Mouse (Mus musculus) hindbrain, postnatal 0 days (tissue): ENCODE measurements around the gene Abcg2. TPM values are rescaled to one million over a fixed set of nuclear protein-coding genes. Genes with fewer than 3 reads are reported as not detected.
A peak's percentile ranks its signal among the peaks of the same experiment; 100 is the strongest.

Experiments
- ATAC-seq: fragments of 200-750 bp; cut with Nextera tagmentation; 2 replicates; pipeline ENCODE4 v1.8.0; 2017; ENCODE audit warnings: mild to moderate bottlenecking, moderate TSS enrichment, moderate library complexity
- DNase-seq: peaks from one replicate; pipeline ENCODE4 v3.0.0-alpha.2; 2015; ENCODE audit warnings: low spot score
- H3K27ac ChIP-seq: fragments of 300-500 bp; sonication (generic); 2 replicates; pipeline ENCODE4 v1.5.1; 2014; ENCODE audit warnings: mild to moderate bottlenecking
- H3K27me3 ChIP-seq: fragments of 300-500 bp; sonication (generic); 2 replicates; pipeline ENCODE4 v1.6.1; 2014; ENCODE audit warnings: low read length, mixed read lengths; ENCODE audit not compliant: insufficient read depth
- H3K36me3 ChIP-seq: fragments of 300-500 bp; sonication (generic); 2 replicates; pipeline ENCODE4 v1.6.1; 2014; ENCODE audit warnings: low read length, mixed read lengths; ENCODE audit not compliant: insufficient read depth
- H3K4me1 ChIP-seq: fragments of 300-500 bp; sonication (generic); 2 replicates; pipeline ENCODE4 v1.6.1; 2014; ENCODE audit warnings: antibody characterized with exemption, low read length, mixed read lengths; ENCODE audit not compliant: insufficient read depth
- H3K4me2 ChIP-seq: fragments of 300-500 bp; sonication (generic); 2 replicates; pipeline ENCODE4 v1.6.1; 2014; ENCODE audit warnings: low read depth, mild to moderate bottlenecking, low read length, moderate library complexity, mixed read lengths
- H3K4me3 ChIP-seq: fragments of 300-500 bp; sonication (generic); 2 replicates; pipeline ENCODE4 v1.5.1; 2014; ENCODE audit warnings: low read length
- H3K9ac ChIP-seq: fragments of 300-500 bp; sonication (generic); replicated peaks from 2 replicates; pipeline ENCODE4 v1.6.1; 2014; ENCODE audit warnings: mild to moderate bottlenecking, low read length, moderate library complexity, mixed read lengths
- H3K9me3 ChIP-seq: fragments of 300-500 bp; sonication (generic); 2 replicates; pipeline ENCODE4 v1.6.1; 2016; ENCODE audit warnings: low read length, mixed read lengths
- CTCF ChIP-seq: IDR thresholded peaks from 2 replicates; pipeline ENCODE4 v1.5.1; 2016; ENCODE audit warnings: antibody characterized with exemption, control low read depth, low read depth
- WGBS: fragments of 180-500 bp; shearing (Covaris S2); extraction: QIAGEN DNeasy Blood & Tissue Kit; methylation state at CpG from one replicate; pipeline ENCODE4 v1.1.7; 2014; 5-methylcytosine and 5-hydroxymethylcytosine counted together
- polyA plus RNA-seq: library from polyadenylated mRNA; unstranded; fragments of >200 nt; fragmentation: Nextera tagmentation; extraction: Ambion mirVana; gene quantifications from 2 replicates; pipeline ENCODE4 v1.2.1, GENCODE M21; 2015
- total RNA-seq: library from RNA; depleted of rRNA; stranded (reverse); fragments of >200 nt; gene quantifications from 2 replicates; pipeline ENCODE4 v1.2.3, GENCODE M21; 2014

Abcg2 gene
- total and polyA plus RNA-seq, 2 experiments from 2014 or later: 18.3 to 33.1 TPM

- Histone ChIP-seq H3K9ac (no peak overlapping the region), H3K27ac (no peak overlapping the region), H3K4me2 (no peak overlapping the region), H3K27me3 (no peaks in the 10 kb centered on the region), H3K36me3 (no peaks in the 10 kb centered on the region), H3K4me3 (no peak overlapping the region), H3K4me1 (no peaks in the 10 kb centered on the region), H3K9me3 (0 out of 2 replicates have a peak, but pooled peaks cover 6% of the 10 kb centered on the region)
- DNase-seq (no peak), ATAC-seq (peak; percentile 72)
- TF ChIP-seq CTCF: no peak
- WGBS: 65% methylated on average over 4 of the region's 4 CpGs
Measured at GRCm38 (mm10) chr6:58610760-58611654, 26.7 kb downstream of the Abcg2 start.

- H3K27ac ChIP-seq: no peak overlapping the region
- no peaks in the 10 kb centered on the region for H3K36me3 ChIP-seq
- no peak overlapping the region for H3K4me3 ChIP-seq
- no peak for TF ChIP-seq CTCF
- DNase-seq (no peak), ATAC-seq (no peak)
- WGBS: 79% methylated on average over 5 of the region's 5 CpGs
- no peak overlapping the region for H3K9ac ChIP-seq
- H3K9me3 ChIP-seq: no peaks in the 10 kb centered on the region
- no peaks in the 10 kb centered on the region for H3K27me3 ChIP-seq
- no peak overlapping the region for H3K4me2 ChIP-seq
- no peaks in the 10 kb centered on the region for H3K4me1 ChIP-seq
Measured at GRCm38 (mm10) chr6:58624126-58624525, 39.8 kb downstream of the Abcg2 start.

GRCm38 (mm10) chr6:58629238-58629637 is 44.9 kb downstream of the Abcg2 start:
- DNase-seq (no peak), ATAC-seq (no peak)
- no peaks in the 10 kb centered on the region for H3K36me3 ChIP-seq
- no peak overlapping the region for H3K9ac ChIP-seq
- H3K4me1 ChIP-seq: no peaks in the 10 kb centered on the region
- no peaks in the 10 kb centered on the region for H3K27me3 ChIP-seq
- no peak overlapping the region for H3K4me3 ChIP-seq
- H3K9me3 ChIP-seq: no peaks in the 10 kb centered on the region
- TF ChIP-seq CTCF: no peak
- H3K4me2 ChIP-seq: no peak overlapping the region
- 87% methylated on average over 2 of the region's 2 CpGs for WGBS
- H3K27ac ChIP-seq: no peak overlapping the region

GRCm38 (mm10) chr6:58632419-58632818 is 48.1 kb downstream of the Abcg2 start:
- no peaks in the 10 kb centered on the region for H3K36me3 ChIP-seq
- WGBS: 65% methylated on average over 3 of the region's 3 CpGs
- no peaks in the 10 kb centered on the region for H3K4me1 ChIP-seq
- DNase-seq (no peak), ATAC-seq (no peak)
- no peaks in the 10 kb centered on the region for H3K9me3 ChIP-seq
- H3K27ac ChIP-seq: no peak overlapping the region
- H3K4me3 ChIP-seq: no peak overlapping the region
- TF ChIP-seq CTCF: no peak
- no peak overlapping the region for H3K9ac ChIP-seq
- H3K4me2 ChIP-seq: no peak overlapping the region
- no peaks in the 10 kb centered on the region for H3K27me3 ChIP-seq

GRCm38 (mm10) chr6:58633731-58634130 is 49.4 kb downstream of the Abcg2 start:
- ATAC-seq (no peak), DNase-seq (no peak)
- 72% methylated on average over 4 of the region's 4 CpGs for WGBS
- no peak overlapping the region for H3K4me3 ChIP-seq
- no peaks in the 10 kb centered on the region for H3K36me3 ChIP-seq
- H3K27ac ChIP-seq: no peak overlapping the region
- no peak overlapping the region for H3K9ac ChIP-seq
- H3K27me3 ChIP-seq: no peaks in the 10 kb centered on the region
- no peak overlapping the region for H3K4me2 ChIP-seq
- no peaks in the 10 kb centered on the region for H3K9me3 ChIP-seq
- no peak for TF ChIP-seq CTCF
- H3K4me1 ChIP-seq: no peaks in the 10 kb centered on the region

GRCm38 (mm10) chr6:58638566-58638965 is 54.2 kb downstream of the Abcg2 start:
- no peak overlapping the region for H3K4me3 ChIP-seq
- H3K4me2 ChIP-seq: no peak overlapping the region
- no peak overlapping the region for H3K27ac ChIP-seq
- no peak overlapping the region for H3K9ac ChIP-seq
- no peaks in the 10 kb centered on the region for H3K4me1 ChIP-seq
- H3K9me3 ChIP-seq: no peaks in the 10 kb centered on the region
- ATAC-seq: no peak
- TF ChIP-seq CTCF: no peak
- H3K36me3 ChIP-seq: no peaks in the 10 kb centered on the region
- no peaks in the 10 kb centered on the region for H3K27me3 ChIP-seq
- DNase-seq: no peak

GRCm38 (mm10) chr6:58639391-58639790 is 55.1 kb downstream of the Abcg2 start:
- no peak overlapping the region for H3K4me3 ChIP-seq

More at GRCm38 (mm10) chr6:58639391-58639790, 55.1 kb downstream of the Abcg2 start:
- Histone ChIP-seq H3K27me3 (no peaks in the 10 kb centered on the region), H3K4me2 (no peak overlapping the region), H3K4me1 (no peaks in the 10 kb centered on the region), H3K36me3 (no peaks in the 10 kb centered on the region), H3K27ac (no peak overlapping the region), H3K9me3 (no peaks in the 10 kb centered on the region), H3K9ac (no peak overlapping the region)
- TF ChIP-seq CTCF: no peak
- no peak for ATAC-seq
- 84% methylated on average over 2 of the region's 2 CpGs for WGBS
- DNase-seq: no peak
